Mouse (Mus musculus) thymus, adult 2 months (tissue): ENCODE results near the gene Ctnnbip1. TPM values are rescaled to one million over a fixed set of nuclear protein-coding genes. Genes with fewer than 3 reads are reported as not detected.

Experiments
- DNase-seq: peaks from one replicate; pipeline ENCODE4 v3.0.0; 2021
- H3K27ac ChIP-seq: fragments of 200-500 bp; 2 replicates; pipeline ENCODE4 v1.5.1; 2012; ENCODE audit warnings: low read length, control low read depth; ENCODE audit not compliant: control insufficient read depth, insufficient read depth
- H3K27me3 ChIP-seq: fragments of 200-500 bp; 2 replicates; pipeline ENCODE4 v1.6.1; 2012; ENCODE audit warnings: mild to moderate bottlenecking, low read length, moderate library complexity, mixed read lengths; ENCODE audit not compliant: control insufficient read depth, insufficient read depth
- H3K36me3 ChIP-seq: fragments of 200-500 bp; 2 replicates; pipeline ENCODE4 v1.6.1; 2012; ENCODE audit warnings: mild to moderate bottlenecking, low read length, moderate library complexity; ENCODE audit not compliant: control insufficient read depth, insufficient read depth
- H3K4me1 ChIP-seq: fragments of 200-500 bp; replicated peaks from 2 replicates; pipeline ENCODE4 v1.6.1; 2012; ENCODE audit warnings: low read length; ENCODE audit not compliant: control insufficient read depth, insufficient read depth
- H3K4me3 ChIP-seq: fragments of 200-500 bp; 2 replicates; pipeline ENCODE4 v1.5.1; 2012; ENCODE audit warnings: mild to moderate bottlenecking, low read length, control low read depth, moderate library complexity; ENCODE audit not compliant: control insufficient read depth, insufficient read depth
- CTCF ChIP-seq: fragments of 200-500 bp; IDR thresholded peaks from 2 replicates; pipeline ENCODE4 v1.5.1; 2012; ENCODE audit warnings: mild to moderate bottlenecking, control low read depth, low read length, moderate library complexity, borderline replicate concordance; ENCODE audit not compliant: control insufficient read depth, poor library complexity, insufficient read depth; ENCODE audit errors: extremely low read depth
- POLR2A ChIP-seq: fragments of 200-500 bp; IDR thresholded peaks from 2 replicates; pipeline ENCODE4 v1.6.1; 2012; ENCODE audit warnings: mild to moderate bottlenecking, low read length, control low read depth, moderate library complexity; ENCODE audit not compliant: control insufficient read depth, poor library complexity, insufficient read depth; ENCODE audit errors: extremely low read depth
- WGBS: fragments of 180-500 bp; shearing (Covaris S2); methylation state at CpG from one replicate; pipeline ENCODE4 v1.1.7; 2018; 5-methylcytosine and 5-hydroxymethylcytosine counted together
- polyA plus RNA-seq: library from polyadenylated mRNA; depleted of rRNA; stranded (reverse); fragments of >200 nt; gene quantifications from 2 replicates; pipeline ENCODE4 v1.2.3, GENCODE M21; 2012; rRNA removed

Gene Ctnnbip1
- polyA plus RNA-seq, 1 experiment, result 17.9 TPM

DNA sequence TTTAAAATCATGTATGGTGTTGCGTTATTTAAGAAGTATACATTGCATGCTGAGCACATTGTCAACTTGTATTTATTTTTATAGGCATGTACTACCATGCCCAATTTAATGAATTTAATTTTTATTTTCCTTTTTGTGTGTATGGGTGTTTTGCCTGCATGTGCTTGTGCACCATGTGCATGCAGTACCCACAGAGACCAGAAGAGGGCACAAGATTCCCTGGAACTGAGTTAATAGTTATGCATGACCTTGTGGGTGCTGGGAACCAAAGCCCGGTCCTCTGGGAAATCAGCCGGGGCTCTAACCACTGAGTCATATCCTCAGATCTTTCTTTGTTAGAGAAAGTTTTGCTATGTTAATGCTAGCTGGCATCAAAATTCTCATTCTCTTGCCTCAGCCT lies 96.8 kb downstream of the Ctnnbip1 start:
- Histone ChIP-seq H3K4me1 (no peaks in the 10 kb centered on the region), H3K36me3 (no peaks in the 10 kb centered on the region), H3K27me3 (no peaks in the 10 kb centered on the region), H3K4me3 (no peak overlapping the region), H3K27ac (no peak overlapping the region)
- WGBS, result 98% methylated on average over 3 of the region's 3 CpGs
- no peak for DNase-seq
- TF ChIP-seq POLR2A (no peak), CTCF (no peak)

Other genes starting within 250 kb of the Ctnnbip1 start
- gene Kif1b, start 210.5 kb upstream of the Ctnnbip1 start, polyA plus RNA-seq, result 21.5 and 23.9 TPM in 2 replicates
- gene Ube4b, start 91.5 kb upstream of the Ctnnbip1 start, polyA plus RNA-seq, result 110 and 148 TPM in 2 replicates
- gene Rbp7, start 63.3 kb upstream of the Ctnnbip1 start, polyA plus RNA-seq, result 0.59 and 1.2 TPM in 2 replicates
- not detected in 2 replicates for gene Tmem274, start 40.9 kb upstream of the Ctnnbip1 start, polyA plus RNA-seq
- gene Nmnat1, start 33.0 kb upstream of the Ctnnbip1 start, polyA plus RNA-seq, result 21.6 and 22.9 TPM in 2 replicates
- gene Lzic, start 33.0 kb upstream of the Ctnnbip1 start, polyA plus RNA-seq, result 29.0 and 30.3 TPM in 2 replicates
- 21.6 and 24.5 TPM in 2 replicates for gene Clstn1, start 68.2 kb downstream of the Ctnnbip1 start, polyA plus RNA-seq
- 106 and 120 TPM in 2 replicates for gene Pik3cd, start 184.3 kb downstream of the Ctnnbip1 start, polyA plus RNA-seq
- 71.7 and 79.0 TPM in 2 replicates for gene Tmem201, start 219.8 kb downstream of the Ctnnbip1 start, polyA plus RNA-seq